Mouse (Mus musculus) olfactory bulb, adult 2 months (tissue): ENCODE data around the gene Fam193b.

ENCODE experiments used
- CTCF ChIP-seq: fragments of 200-500 bp; IDR thresholded peaks from 2 replicates; pipeline ENCODE4 v1.5.1; 2012; ENCODE audit warnings: low read depth, mild to moderate bottlenecking, low read length, moderate library complexity; ENCODE audit not compliant: insufficient read depth
- POLR2A ChIP-seq: fragments of 200-500 bp; IDR thresholded peaks from 2 replicates; pipeline ENCODE4 v1.6.1; 2012; ENCODE audit warnings: mild to moderate bottlenecking, low read depth, low read length, moderate library complexity; ENCODE audit not compliant: insufficient read depth

- TF ChIP-seq CTCF, result no peak
- no peak for TF ChIP-seq POLR2A
Measured at GRCm38 (mm10) chr13:55542891-55543290, 28.0 kb downstream of the Fam193b start.
